Mouse (Mus musculus) telencephalon, adult 2 months (tissue): ENCODE results near the gene Scyl1.

ENCODE experiments used
- DNase-seq: peaks from one replicate; pipeline ENCODE4 v3.0.0-alpha.2; 2011; ENCODE audit warnings: low read depth, low spot score

Gene Scyl1

DNA sequence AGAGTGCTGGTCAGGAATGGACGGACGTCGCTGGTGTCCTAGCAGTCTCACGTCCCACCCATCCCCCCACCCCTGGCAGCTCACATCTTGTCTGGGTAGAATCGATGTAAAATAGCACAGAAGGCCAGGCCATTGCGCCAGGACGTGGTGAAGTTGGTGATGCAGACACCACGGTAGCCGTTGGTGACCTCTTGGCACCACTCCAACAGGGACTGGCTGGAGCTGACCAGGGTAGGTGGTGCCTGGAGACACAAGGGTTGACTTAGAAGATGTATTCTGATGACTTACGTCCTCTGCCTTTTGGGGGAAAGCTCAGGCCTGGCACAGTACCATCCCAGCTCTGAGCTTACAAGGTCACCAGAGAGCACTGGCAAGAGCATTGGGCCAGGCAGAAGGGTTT lies 54.3 kb downstream of the Scyl1 start:
- DNase-seq: no peak

DNA sequence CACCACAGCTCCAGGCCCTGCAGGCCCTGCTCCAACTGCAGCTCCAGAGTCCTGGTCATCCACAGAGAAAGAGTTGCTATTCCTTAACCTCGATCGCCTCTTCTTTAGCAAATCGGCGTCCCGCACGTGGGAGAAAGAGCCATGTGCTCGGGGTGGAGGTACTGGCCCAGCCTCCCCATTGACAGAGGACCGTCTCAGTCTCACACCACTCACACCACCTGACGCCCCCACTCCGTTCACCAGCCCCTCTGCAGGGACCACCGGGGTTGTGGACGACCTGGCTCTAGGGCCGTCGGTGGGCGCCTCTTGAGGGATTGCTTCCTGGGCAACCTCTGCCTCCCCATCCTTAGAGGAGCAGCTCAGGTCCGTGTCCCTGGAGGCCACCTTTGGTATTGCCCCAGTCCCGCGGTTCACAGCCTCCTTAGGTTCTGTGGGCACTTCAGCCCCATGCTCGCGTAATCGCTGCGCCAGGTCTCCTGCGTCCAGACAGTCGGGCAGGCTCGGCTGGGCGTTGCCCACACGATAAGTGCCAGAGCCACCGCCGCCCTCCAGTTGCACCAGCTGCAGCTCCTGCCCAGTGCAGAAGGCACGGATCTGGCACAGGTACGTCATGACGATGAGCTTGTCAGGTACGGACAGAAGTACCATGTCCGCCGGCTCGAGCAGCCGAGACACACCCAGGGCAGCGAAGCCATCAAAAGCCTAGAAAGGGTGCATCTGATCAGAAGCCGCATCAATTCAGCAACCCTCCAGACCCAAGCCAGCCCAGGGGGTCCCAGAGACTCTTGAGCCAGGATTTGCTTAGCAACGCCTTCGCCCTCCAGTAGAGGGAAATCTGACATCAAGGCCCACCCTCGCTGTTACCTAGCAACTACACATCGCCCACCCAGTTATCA lies 55.2 kb downstream of the Scyl1 start:
- DNase-seq: no peak

GRCm38 (mm10) chr19:5713730-5714129 lies 57.5 kb downstream of the Scyl1 start:
- no peak for DNase-seq

DNA sequence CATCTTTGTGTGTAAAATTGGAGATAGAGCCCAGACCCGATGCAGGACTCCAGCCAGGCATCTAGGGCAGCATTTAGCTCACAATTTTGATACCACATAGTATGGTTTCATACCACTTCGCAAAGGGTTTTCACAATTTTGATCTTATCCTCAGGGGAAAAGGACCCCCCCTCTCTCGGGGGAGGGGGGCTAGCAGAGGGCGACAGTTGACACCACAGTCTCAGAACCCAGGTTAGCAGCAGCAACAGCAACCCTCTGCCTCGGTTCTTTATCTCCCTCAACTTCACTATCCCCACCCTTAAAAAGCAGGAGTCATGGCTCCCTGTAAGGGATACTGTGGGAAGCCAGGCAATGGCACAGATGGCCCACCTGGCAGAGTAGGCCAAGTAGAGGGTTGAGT lies 58.0 kb downstream of the Scyl1 start:
- no peak for DNase-seq

GRCm38 (mm10) chr19:5711907-5712460 lies 59.2 kb downstream of the Scyl1 start:
- no peak for DNase-seq

GRCm38 (mm10) chr19:5711218-5711617 lies 60.0 kb downstream of the Scyl1 start:
- no peak for DNase-seq

- no peak for DNase-seq
These were observed 60.6 kb downstream of the Scyl1 start for GRCm38 (mm10) chr19:5710581-5710980.

DNA sequence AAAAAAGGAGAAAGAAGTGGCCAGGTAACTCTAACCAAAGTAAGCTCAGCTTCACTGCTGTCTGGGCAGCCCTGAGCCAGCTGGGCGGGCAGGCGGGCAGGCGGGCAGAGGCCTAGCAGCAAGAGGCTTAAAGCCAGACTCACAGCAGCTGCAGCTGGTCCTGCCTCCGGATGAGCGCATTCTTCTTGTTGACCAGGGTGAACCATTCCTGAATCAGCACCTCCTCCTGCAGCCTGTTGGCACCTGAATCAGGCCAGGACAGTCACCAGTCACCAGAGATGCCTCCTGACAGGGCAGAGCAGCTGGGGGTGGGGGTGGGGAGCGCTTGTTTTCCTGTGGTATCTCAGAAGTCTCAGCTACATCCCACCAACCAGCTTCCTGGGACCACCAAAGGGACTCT lies 61.2 kb downstream of the Scyl1 start:
- DNase-seq: no peak
